Mouse (Mus musculus): ENCODE results near the gene Nebl.

The Nebl gene

DNA sequence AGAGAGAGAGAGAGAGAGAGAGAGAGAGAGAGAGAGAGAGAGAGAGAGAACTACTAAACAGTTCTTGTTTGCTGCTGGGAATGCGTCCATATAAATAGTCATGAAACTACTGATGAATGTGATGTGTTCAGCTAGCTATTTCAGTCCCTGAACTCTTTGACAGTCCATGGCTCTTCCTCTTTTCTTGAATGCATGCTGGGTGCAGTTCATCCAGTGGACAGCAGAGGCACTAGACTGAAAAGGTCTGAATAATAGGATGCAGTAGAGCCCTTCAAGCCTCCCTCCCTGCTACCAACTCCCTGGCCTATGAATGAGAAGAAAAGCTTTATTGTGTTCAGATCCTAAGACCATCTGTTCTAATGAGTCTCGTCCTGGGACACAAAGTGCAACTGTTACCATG is 223.9 kb downstream of the Nebl start:
- DNase-seq, result no peak

DNA sequence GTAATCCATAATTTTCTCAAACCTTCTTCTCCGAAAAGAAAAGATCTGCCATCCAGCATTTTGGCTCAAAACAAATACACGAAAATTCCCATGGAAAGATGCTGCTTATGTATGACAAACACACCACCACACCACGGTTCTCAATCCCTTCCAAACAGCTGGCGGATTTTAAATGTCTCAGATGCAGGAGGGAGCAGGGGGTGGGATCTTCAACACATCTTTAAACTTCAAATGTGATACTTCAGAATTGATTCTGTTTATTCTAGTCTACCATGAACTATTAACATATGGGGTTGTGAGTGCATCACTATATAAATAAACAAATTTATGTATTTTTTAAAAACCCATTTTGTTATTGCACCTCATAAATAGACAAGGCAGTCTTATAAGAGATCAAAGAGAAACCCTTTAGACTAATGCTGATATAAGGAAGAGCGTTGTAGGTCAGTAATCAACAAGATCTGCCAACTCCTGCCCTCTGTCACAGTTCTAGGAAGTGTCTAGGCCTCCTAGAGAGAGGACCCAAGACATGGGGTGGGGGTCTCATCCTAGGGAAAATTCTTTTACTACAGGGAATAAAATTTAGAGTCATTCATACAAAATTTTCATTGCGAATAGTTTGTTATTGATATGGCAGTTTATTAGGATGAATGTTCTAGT is 227.0 kb downstream of the Nebl start:
- DNase-seq, result no peak

DNA sequence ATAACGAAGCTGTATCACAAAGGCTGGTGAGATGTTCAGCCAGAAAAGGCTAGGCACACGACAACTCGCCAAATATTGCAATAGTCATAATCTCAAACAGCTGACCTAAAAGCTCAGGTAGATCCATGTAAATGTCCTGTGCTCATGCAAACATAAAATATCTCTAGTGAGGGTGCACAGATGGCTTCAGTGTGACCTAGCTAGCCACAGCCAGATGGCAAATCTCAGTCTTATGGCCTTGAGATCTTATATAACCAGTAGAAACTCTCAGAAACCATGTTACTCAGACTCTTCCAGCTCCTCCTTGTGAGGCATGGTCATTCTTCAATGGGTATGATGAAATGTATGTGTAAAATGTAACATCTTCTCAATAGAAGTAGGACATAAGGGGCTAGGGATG is 230.2 kb downstream of the Nebl start:
- DNase-seq, result no peak

DNA sequence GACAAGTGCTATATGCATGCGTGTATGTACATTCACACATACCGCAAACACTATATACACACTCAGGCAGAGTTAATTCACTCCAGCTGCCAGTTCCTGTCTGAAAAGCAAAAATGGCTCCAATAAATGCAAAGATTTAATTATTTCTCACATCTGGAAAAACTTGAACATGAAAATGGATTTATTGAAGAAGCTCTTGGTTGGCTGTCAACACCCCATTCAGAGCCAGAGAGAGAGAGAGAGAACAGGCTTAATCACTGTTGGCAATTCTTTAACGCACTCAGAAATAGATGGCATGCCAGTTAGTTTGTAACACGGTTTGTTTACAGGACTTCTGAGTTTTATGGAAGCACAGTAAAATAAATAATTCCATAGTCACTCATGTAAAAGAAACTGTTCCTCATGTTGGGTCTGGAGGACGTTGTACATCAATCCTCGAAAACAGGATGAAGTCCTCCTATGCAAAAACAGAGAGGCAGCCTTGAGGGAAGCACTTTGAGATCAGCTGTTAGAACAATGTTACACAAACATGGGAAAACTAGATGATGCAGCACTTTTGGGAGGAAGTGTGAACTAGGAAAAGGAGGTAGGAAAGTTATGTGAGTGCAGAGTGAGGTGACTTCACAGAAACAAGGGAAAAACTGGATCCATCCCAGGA is 265.6 kb downstream of the Nebl start:
- DNase-seq, result no peak

DNA sequence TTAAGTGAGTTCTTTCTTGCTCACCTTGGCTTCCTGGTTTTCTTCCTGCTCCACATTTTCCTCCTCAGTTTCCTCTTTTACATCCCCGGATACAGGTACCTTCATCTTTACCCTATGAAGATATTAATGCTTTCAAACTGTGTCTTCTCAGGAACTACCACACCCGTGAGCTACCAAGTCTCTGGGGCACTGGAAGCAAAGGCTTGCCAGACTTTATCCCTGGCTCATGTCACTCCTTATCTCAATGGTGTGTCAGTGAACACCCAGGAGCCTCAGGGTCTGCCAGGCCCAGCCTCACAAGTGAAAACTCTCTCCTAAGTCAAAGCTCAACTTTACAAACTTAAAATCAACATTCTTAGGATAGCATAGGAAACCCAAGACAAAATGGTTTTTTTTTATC is 270.8 kb downstream of the Nebl start:
- DNase-seq, result no peak

DNA sequence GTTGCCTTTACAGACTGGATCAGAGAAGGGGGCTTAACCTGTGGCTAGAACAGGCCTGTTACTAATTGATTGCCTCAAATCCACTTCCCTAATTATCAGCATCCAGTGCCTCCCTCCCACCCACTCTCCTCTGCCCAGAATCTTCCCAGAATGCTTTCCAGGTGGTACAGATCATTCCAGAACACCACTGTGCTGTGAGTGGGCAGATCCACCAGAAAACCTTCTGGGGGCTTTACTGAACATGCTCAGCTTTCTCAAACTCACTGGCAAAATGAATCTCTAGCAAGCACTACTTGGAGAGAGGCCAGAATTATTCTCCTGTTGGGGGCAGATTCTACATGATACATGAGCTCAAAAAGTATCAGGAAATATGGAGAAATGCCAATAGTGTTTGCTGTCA is 277.6 kb downstream of the Nebl start:
- DNase-seq, result no peak

DNA sequence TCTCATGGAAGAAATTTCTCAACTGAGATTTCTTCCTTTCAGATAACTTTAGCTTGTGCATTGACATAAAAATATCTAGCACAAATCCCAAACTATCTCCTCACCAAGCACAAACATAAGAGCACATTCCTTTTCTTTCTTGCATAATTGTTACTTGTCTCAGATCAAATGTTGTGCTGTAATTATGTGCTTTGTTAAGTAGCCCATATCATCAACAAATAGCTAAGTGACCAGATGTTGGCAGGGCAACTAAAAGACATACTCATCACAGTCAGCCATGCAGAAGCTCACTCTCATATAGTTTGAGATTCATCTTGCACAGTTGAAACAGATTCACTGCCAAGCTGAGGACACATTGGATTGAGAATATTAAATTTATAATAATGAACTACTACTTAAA is 282.9 kb downstream of the Nebl start:
- no peak for DNase-seq

DNA sequence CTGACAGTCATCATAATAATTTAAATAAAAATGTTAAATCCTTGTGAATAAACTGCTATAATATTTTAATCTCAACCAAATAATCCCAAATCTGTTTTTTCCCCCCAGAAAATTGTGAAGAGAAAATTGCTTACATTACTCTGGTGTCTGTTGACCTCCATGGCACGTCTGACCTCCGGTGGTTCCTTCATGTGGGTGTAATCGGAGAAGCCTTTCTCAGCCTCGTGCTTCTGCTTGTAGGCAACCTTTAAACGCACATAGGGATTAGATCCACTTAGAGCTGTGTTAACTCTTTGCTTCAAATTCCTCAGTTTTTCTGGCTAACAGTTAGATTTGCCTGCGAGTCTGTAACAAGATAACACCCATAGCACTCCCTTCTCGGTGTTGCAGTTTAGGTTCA is 287.7 kb downstream of the Nebl start:
- DNase-seq, result no peak

DNA sequence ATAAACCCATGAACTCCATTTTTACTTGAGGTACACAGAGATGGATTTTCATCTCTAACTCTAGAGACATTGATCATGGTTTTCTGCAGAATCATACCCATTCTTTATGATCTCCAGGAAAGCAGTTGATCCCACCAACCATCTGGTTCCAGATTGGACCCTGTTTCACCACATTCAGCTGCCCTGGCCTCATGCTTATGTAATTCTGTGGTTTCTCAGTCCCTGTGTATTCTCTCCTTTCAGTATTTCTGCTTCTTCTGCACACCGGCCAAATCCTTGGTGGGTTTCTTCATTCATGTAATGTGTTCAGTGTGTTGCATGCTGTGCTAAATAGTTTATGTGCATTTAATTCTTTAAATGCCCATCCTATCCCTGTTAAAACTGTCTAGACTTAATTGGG is 292.9 kb downstream of the Nebl start:
- no peak for DNase-seq

DNA sequence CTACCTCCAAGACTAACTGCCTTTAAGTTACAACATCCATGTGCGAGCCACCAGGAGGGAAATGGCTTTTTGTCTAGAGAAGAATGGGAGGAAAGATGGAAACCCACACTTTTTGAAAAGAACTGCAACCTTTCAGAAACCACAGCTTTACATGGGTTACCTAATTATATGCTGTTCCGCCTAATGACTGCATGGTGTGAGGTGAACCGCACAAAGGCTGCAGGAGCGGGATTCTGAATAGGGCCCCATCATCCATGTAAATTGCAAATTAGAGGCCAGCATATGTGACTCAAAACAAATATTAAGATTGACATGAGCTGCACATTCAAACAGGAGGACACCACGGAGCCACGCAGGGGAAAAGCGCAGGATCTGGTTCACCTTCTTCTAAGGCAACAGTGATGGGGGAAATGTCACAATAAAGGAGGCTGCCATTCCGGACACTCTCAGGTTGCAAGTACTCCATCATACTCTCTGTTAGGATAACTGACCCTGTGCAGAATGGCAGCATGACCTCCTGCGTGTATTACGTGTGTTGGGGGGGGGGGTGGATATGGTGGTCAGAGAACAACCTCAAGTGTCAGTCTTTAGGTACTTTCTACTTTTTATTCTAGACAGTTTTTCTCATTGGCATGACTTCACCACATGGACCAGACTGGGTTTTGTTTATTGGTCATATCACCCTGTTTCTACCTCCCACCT is 294.4 kb downstream of the Nebl start:
- no peak for DNase-seq

DNA sequence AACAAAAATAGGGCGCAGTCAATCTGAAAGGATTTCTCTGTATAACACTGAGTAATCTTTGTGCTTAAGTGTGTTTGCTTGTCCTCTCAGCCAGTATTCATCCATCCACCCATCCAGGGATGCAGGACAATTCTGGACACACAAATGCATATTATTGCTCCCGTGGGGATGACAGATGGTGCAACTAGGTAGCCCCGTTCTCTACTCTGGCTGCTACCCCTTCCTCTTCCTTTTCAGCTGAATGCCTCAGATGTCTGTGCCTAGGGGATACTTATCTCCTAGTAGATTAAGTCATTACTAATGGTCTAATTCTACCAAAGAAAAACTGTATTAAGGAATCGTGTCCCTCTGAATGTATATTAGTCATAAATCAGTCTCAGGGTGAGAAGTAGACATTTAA is 296.0 kb downstream of the Nebl start:
- no peak for DNase-seq

DNA sequence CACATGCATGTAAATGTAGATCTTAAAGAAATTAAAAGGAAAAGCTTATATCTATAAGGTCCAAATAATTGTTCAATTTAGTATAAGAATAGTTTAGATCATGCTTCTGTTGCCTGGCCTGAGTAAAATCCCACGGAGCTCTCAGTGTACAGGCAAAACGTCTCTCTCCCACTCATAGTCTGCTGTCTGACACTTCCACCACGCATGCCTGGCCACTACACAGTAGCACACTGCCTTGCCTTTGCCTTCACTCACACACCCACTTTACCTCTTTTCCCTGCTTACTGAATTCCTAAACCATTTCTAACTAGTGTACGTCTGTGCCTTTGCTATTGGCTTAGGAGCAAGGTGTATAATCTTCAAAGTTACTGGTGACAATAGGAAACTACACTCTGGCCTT is 302.2 kb downstream of the Nebl start:
- DNase-seq, result no peak

DNA sequence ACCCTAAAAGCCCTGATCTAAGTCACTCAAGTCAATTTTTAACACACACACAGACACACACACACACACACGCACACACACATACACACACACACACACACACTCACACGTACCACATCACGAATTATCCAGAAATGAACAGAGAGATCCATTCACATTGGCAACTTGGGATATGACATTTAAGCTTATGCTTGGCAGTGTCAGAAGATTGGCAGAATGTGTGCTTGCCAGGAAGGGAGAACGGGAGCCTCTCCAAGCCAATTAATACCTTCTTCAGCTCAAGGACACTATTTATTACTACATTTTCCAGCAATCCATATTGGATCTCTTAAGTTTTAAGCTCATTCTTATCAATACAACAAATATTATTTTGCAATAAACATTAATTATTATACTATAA is 303.1 kb downstream of the Nebl start:
- DNase-seq, result no peak

DNA sequence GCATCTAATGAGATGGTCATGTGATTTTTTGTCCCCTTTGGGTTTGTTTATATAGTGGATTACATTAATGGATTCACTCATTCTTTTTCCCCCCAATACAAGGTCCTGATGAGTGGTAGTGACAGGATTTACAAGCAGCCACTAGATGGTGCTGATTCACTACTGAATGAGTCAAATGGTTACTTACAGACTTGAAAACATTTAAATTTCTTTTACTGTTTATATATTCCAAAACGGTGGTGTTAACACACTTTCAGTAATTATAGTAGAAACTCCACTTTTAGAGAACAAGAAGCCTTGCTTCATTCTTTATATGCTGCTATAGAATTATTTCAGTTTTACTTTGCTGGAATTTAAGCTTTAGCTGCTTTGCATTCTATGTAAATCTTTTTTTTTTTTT is 308.3 kb downstream of the Nebl start:
- peak; percentile 7 to 29 for DNase-seq

DNA sequence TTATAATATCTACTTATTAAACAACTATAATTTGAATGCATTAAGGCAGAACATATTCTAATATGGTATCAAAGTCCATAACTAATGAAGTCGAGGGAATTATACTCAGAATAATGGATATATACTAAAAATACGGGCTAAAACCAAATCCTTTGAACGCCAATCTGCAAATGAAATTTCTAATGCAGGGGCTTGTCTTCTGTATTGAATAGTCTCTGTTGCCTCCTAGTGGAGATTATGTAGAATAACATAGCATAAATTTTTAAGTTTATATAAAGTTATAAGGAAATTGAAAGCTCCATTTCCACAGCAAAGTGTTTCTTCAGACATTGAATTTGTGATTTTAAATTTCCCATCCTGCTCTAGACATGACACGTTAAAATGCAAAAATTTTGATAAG is 315.9 kb downstream of the Nebl start:
- DNase-seq, result no peak

DNA sequence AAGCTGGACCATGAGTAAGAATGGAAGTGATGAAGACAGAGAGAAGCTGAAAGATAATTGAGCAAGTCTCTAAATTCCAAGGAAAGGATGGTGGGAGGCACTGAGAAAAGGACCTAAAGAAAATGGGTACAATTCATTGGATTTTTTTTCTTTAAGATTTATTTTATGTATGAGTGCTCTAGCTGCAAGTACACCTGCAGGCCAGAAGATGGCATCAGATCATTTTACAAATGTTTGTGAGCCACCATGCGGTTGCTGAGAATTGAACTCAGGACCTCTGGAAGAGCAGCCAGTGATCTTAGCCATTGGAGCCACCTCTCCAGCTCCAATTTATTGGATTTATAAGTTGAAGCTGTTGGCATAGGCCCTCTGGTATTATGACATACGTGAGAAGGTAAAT is 316.9 kb downstream of the Nebl start:
- no peak for DNase-seq

DNA sequence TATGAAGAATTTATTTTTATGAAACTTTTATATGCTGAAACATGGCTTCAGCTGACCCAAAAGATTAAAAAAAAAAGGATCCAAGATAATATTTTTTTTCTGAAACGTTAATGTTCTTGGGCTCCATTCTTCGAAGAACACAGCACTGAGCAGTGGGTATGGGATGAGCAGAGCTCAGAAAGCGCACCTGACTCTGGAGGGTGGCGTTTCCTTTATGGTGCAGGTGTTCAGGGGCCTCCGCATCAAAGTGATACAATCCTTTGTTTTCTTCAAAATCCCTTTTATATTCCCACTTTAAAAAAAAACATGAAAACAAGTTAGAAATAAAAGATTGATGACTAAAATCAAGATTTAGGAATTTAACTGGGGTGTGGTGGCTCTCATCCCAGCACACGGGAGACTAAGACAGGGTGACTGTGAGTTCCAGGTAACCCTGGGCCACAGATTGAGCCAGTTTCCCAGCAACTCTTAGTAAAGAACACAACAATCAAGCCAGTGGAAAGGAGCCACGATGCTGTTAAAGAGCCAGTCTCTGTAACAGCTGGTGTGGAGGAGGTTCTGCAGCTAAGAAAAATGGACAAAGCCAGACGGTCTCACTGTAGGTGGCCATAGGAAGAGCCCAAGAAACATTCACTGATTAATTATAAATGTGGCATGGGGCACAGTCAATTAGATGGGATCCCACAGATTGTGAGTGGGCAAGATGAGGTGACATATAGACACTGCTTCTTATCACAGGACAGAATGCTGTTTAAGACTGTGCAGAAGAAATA is 317.6 kb downstream of the Nebl start:
- no peak for DNase-seq

DNA sequence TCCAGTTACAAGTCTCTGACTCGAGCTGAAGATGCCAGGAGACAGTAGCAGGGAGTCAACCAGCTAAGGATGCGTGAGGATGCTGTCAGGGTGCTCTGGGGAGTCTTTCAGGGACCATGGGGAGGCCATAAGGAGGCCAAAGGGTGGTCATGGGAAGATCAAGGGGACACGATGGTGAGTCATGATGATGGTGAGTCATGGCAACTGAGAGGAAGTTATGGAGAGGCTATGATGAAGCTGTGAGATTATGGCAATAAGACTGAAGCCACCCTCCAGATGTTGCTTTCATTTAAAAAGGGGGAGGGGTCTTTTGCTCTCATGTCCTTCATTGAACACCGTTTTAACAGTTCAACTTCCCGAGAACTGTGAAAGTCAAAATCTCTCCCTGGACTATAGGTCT is 322.0 kb downstream of the Nebl start:
- no peak for DNase-seq

DNA sequence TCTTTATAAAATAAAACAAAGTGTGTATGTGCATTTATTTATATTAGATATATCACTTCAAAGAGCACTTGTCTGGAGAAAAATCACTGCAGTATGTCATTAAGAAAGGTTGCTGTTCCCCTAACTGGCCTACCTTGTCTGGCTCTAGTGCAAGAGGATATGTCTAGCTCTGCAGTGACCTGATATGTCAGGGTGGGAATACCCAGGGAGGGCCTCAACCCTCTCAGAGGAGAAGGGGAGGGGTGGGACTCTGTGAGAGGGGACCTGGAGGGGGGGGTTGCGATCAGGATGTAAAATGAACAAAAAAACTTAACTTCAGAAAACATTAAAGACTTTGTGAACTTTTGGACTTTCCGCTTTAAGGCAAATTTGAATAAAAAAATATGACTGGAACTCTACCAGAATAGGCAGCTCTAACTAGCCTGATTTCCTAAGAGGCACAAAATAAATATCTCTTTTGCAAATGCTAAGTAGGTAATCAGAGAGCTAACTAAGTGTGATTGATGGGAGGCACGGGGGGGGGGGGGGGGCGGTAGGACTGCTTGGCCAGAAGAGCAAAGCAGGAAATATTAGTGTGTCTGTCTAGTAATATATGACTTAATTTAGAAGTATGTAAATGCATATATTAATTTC is 325.2 kb downstream of the Nebl start:
- no peak for DNase-seq

DNA sequence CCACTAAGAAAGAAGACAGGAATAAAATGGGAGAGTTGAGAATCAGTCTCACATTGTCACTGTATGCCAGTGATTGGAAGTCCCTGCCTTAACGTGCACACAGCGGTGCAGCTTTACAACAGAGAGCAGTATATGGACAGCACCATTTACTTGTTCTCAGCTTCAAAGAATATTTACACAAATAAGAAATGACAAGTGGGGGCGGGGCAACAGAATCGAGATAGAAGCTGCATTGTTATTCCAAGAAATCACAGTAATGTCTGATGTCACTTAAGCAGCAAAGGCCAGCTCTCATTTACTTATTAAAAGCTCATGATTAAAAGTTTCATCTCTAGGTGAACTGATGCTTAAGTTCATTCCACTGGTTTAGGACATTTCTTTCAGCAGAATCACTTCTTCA is 328.8 kb downstream of the Nebl start:
- DNase-seq, result no peak

DNA sequence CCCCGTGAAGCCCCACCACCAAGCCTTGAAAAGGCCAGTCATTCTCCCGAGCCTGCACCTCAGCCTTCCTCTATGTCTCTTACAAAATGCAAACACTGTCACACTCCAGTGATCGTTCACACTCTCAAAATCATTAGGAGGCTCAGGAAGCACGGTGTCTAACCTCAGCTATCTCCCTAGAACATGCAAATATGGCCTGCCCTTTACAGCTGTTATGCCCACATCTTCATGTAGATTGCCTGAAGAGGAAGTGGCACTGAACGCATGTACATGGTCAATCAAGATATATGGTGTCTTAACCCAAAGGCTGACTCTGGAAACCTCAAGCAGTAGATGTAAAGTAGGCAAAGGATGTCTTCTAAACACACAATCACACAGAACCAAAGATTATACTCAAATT is 335.0 kb downstream of the Nebl start:
- DNase-seq, result no peak

DNA sequence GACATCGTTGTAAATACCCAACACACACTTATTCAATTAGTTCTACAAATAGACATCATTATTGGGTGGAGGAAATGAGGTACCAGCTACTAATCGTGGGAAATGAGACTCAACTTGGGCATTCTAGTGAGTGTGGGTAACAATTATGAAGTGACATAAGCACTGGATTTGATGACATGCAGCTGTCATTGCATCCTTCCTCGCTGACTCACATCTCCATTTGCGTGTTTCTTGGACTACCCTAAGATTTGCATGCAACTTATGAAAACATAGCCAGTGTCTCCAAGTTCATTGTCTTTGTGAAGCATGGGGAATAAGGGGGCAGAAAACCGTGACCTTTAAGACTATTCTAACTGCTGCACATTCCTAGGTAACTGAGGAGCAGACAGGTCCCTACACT is 339.9 kb downstream of the Nebl start:
- DNase-seq, result no peak

DNA sequence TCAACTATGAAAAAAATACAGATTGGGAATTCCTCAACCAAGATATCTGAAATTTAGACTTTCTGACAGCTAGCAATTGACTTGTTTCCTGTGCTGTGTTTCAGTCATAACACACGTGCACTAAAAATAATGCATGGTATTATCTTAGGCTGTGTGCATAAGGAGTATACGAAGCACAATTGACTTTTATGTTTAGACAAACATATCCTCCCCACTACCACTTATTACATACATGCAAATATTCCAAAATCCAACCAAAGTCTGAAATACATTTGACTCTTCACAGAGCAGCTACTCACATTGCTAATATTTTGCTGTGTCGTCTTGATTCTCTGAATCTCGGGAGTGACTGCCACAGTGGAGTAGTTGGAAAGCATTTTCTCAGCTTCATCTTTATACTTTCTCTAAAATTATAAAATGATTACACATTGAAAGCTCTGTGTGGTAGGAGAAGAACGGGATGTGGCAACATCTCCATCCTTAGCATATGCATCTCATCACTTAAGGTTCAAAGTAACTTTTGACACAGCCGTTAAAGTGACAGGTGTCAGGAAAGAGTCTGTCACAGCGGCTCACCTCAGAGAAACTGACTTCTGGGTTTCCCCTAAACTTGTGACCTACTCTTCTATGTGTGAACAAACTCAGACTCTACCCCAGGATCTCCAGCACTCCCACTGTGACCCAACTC is 340.6 kb downstream of the Nebl start:
- DNase-seq, result no peak
